Mouse (Mus musculus) 416B (cell line): Measurements from ENCODE around the gene Gucy1b1.

Source experiments
- DNase-seq: peaks from one replicate; pipeline ENCODE4 v3.0.0; 2011; ENCODE audit warnings: low read depth

The Gucy1b1 gene

DNA sequence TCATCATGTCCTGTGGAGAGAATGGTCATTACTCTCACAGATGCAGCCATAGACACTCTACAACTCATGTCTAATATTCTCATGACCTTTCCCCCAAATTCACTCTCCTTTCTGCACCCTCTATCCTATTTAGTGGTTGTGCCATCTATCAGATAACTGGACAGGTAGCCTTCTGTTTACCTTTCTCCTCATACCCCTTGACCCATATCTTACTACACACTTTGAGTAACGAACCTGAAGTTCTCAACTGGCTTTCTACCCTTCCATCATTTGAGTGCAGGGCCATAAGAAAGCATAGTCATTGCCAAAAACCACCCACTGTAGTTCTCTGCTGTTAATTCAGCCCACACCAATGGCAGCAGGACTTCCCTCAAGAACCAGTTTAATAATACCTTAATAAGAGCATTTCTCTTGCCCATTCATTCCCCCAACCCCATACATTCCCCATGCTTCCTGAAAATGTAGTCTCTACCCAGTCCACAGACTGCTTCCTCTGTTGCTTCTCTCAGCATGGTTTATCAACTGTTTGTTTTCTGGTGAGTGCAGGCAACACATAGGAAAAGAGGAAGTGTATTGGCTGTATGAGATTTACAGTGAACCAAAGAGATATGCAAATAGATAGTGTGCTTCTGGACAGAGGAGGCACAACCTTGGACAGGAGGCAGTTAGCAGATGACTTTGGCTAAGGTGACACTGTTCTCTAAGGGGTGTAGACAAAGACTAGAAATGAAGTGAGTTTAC is 44.3 kb downstream of the Gucy1b1 start:
- DNase-seq: peak; percentile 22

DNA sequence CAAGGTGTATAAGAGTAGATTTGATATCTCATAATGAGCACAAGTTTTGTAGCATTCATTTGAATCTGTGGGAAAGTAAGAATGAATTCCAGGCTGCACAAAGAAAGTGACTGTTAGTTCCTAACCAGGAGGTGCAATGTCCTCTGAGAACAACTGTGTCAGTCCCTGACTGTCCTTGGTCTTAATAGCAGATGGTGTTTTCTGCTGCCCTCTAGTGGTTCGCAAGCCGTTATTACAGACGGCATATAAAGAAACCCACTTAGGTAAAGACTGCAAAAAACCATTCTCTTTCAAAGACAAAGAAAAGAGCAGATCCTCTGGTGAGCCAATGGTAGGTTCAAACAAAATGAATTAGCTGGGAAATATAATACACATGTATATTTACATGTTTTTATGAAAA is 45.3 kb downstream of the Gucy1b1 start:
- DNase-seq: peak; percentile 78

DNA sequence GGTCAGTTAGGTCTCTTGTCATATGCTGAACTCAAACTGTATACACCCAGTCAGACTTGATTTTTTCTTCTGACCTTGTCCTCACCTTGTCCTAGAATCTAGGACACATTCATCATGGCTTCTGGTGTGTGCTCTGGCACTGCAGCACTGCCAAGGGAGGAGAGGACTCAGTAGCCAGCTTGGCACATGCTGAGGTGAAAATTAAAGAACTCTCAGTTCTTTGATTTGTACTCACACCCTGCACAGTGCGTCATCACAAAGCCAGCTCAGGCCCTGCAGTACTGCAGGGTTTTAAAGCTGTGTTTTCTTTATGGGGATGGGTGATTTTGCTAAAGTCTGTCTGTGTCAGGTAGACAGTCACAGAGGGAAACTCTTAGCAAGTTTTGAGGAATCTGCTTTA is 47.2 kb downstream of the Gucy1b1 start:
- DNase-seq: no peak

DNA sequence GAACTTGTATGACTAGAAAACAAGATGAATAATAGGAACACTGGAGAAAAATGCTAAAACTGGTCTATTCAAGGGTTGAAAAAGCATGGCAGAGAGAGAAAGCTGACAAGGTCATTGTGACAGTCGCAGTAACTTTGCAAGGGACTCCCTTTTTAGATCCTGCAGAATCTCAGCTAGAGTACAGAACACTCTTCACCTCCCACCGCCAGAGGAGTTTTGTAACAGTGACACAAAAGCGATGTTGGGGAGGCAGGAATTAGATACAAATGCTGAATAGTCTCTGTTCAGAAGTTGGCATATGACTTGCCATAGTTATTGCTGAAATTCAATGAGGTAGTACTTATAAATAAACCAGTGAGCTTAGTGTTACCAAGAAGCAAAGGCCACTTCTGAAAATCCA is 51.4 kb downstream of the Gucy1b1 start:
- no peak for DNase-seq

DNA sequence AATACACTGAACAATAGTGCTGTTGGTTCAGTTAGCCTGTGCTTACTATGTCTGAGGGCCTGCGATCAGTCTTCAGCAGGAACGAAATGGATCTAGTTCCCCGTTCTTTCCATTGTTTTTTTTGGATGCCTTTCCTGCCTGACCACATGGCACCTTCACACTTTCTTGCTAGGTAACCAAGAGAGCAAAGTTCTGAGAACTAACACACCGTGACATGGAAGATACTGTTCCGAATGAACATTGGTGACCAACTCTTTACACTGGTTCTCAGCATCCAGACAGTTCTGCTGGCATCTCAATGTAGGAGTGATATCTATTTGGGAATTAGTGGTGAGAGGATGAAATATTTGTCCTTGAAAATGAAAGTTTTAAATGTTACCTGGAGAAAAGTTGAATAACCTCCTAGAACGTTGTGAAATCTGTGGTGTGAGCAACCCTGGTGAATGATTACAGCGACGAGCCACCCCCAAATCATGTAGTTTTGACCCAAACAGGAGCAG is 52.0 kb downstream of the Gucy1b1 start:
- no peak for DNase-seq

DNA sequence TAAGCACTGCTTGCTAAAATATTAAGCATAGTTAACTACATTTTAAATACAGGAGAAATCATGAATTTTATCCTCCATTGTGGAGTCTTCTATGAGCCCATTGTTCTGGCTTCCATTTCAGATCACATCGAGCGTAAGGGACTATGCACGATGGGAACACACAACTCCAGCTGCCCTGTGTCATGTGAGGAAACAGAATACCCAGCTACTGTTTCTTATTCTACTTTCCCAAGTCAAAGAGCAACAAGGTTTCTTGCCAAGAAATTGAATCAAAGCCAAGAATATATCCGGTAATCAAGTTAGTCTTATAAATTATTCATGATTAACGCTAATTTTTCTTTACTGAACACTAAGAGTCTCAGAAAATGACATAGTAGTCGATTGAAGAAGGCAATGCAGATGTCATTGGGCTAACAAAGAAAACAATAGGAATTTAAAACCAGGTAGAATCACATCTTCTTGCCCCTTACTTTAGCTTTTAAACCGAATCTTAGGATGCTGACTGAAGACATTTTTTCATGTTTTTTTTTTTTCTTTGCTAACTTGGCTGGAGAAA is 60.3 kb downstream of the Gucy1b1 start:
- no peak for DNase-seq

DNA sequence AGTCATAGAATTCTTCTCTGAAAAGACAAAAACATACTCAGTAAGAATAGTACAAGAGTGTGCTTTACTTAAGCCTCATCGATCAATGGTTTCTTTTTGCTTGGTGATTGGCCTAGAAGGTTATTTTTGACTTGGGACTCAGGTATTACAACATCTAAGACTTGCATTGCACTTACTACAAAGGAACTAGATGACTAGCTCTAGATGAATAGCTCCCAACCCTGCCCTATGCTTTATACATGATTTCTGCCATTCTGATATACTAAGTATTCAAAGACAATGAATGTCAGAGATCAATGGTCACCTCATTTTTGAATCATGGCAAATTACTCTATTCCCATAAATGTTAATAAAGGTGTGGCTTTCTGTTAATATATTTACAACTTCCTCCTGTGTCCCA is 67.5 kb downstream of the Gucy1b1 start:
- no peak for DNase-seq

DNA sequence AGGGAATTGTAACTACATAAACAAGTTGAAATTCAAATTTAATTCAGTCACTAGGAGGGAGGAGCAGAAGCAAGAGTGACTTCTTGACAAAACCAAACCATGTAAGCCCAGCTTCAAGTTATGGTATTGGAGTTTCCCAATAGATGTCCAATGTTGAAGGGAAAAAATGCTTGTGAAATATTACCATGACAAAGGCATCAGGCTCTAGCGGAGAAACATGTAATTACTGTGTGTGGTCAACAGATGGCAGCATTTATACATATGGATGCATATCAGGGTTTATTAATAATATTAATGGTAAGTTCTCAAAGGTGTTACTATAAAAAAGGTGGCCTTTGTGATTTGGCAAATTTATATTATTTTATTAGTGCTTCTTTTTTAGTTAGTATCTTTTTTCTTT is 78.5 kb downstream of the Gucy1b1 start:
- DNase-seq: peak; percentile 64

DNA sequence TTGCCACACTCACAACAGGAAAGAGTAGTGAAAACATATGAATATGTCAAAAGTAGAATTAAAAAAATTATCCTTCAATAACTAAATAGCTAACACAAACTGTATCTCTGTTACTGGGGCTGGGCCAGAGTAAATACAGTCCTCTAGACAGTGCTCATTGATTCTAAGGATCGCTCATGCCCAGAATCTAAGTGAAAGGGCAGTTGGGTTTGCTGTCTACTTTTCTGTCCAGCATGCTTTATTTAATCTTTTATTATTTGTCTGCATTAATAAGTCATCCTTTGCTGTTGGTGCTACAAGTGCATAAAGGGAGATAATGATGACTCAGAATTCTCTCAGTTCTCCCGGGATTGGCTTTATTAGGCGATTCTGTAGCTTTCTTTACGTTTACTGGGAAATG is 79.1 kb downstream of the Gucy1b1 start:
- DNase-seq: no peak

DNA sequence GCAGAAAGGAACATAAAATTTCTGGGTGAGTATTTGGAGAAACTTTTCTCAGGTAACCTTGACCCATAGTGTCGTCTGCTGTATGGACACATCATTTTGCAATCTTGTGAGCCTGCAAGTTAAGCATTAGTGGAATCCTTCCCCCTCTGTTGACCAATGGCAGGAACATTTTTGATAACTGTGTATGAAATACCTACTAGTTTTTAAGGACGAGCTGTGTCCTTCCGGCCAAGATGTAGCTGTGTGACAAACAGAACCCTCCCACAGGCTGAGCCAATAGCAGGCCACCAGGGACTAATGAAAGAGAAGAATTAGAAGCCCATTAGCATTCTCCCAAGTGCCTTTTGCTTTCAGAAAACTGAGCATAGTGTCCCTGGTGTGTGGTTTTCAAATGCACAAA is 84.0 kb downstream of the Gucy1b1 start:
- DNase-seq: no peak

DNA sequence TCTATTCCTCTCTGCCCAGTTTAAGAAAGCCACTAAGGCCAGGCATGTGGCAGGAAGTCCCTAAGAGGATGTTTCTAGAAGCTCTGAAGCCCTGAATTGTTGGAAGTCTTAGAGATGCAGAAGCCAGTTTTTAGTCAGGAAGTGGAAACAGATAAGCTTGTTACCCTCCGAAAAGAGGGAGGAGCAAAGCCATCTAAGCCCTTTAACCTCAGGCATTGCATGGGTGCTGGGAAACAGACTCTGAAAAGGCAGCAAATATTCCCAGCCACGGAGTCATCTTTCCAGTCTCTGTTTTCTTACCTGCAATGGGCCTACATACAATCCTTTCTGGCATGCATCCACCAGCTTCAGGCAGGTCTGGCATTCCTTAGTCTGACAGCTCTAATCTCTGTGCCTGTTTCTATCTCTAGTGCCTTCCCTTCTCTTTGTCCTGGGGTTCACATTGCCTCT is 84.8 kb downstream of the Gucy1b1 start:
- no peak for DNase-seq

DNA sequence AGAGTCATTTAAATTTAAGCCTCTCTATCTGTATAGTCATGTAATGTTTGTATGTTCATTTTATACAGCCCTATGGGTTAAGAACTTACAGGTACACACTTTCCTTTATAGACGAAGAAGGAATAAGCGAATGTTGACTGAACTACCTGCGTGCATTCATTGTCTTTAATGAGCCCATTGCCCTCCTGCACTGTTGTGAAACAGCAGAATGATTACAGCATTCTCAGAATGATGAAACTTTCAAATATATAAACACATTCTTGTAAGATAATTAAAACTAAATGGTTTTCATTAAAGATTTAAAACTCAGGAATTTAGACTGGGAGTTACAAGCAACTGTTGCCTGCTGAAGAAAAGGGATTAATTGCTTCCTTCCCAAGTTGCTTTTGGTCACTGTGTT is 86.9 kb downstream of the Gucy1b1 start:
- no peak for DNase-seq

DNA sequence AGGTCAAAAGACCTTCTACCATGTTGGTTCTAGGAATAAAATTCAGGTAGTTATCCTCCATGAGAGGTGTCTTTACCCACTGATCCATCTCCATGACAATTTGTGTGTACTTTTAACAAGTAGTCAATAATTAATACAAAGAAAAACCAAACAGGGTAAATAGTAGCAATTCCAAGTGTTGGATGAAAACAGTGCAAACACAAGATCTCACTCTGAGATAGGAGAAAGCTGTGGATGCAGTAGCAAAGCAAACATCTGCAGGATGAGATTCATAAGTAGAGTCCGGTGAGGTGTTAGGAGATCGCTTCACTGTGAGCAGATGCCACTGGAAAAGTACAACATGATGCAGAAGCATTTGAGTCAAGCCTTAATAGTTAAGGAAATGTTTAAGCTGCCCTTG is 88.4 kb downstream of the Gucy1b1 start:
- no peak for DNase-seq

DNA sequence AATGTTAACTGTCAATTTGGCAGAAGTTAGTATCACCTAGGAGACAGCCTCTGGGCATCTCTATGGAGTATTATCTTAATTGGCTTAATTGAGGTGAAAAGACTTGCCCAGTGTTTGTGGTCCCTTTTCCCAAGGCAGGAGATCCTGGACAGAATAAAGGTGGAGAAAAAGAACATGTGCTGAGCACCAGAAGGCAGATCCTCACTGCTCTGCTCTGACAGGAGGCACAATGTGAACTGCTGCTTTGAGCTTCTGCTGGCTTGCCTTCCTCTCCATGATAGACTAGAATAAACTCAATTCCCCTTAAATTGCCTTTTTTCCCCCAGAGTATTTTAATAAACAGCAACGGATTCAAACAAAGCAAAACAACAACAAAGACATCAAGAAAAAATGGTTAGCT is 89.4 kb downstream of the Gucy1b1 start:
- no peak for DNase-seq

DNA sequence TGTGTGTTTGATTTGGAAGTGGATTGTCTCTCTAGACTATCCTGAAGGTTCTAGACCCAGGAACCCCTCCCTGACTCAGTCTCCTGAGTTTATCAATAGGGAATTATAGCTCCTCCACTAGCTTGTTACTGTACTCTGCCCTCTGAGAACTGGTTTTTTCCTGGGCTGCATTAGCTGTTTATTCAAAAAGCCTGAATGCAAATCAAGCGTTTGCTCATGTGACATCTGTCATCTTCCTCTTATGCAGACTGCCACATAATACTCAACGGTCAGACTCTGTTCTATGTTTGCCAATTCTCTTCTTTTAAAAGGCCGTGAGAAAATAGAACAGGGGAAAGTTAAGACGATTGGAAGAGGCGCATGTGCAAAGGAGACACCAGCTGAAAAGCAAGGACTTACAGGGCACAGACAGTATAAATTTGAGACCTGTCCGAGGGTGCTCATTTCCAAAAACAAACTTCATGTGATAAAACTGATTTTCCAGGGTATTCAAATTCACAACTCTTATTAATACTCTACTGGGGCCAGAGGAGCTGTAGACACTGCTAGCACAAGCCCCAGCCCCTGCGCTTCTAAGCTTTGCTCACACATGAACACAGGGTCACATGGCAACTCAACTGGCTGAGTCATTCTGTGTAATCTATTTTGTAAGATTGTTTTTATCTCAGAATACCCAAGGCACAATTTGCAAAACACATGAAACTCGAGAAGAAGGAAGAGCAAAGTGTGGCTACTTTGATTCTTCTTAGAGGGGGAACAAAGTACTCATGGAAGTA is 91.2 kb downstream of the Gucy1b1 start:
- DNase-seq: peak; percentile 32
